Mouse (Mus musculus) kidney, embryonic 14.5 days (tissue): ENCODE measurements around the gene Setd7. TPM values are rescaled to one million over a fixed set of nuclear protein-coding genes. Genes with fewer than 3 reads are reported as not detected.

Source experiments
- ATAC-seq: fragments of 200-750 bp; cut with Nextera tagmentation; 2 replicates; pipeline ENCODE4 v1.8.0; 2017; ENCODE audit warnings: moderate number of reproducible peaks, mild to moderate bottlenecking, moderate TSS enrichment, moderate library complexity; ENCODE audit not compliant: low FRiP score, low TSS enrichment
- H3K27ac ChIP-seq: fragments of 300-500 bp; sonication (generic); 2 replicates; pipeline ENCODE4 v1.5.1; 2014; ENCODE audit warnings: low read depth, mild to moderate bottlenecking, low read length, moderate library complexity, mixed read lengths
- H3K27me3 ChIP-seq: fragments of 300-500 bp; sonication (generic); 2 replicates; pipeline ENCODE4 v1.6.1; 2014; ENCODE audit warnings: mild to moderate bottlenecking, low read length; ENCODE audit not compliant: control insufficient read depth, insufficient read depth
- H3K36me3 ChIP-seq: fragments of 300-500 bp; sonication (generic); 2 replicates; pipeline ENCODE4 v1.6.1; 2014; ENCODE audit warnings: low read length, mixed read lengths; ENCODE audit not compliant: control insufficient read depth, insufficient read depth
- H3K4me1 ChIP-seq: fragments of 300-500 bp; sonication (generic); 2 replicates; pipeline ENCODE4 v1.6.1; 2014; ENCODE audit warnings: low read length, mixed read lengths; ENCODE audit not compliant: control insufficient read depth, insufficient read depth
- H3K4me2 ChIP-seq: fragments of 300-500 bp; sonication (generic); replicated peaks from 2 replicates; pipeline ENCODE4 v1.6.1; 2014; ENCODE audit warnings: low read depth, mild to moderate bottlenecking, low read length
- H3K4me3 ChIP-seq: fragments of 300-500 bp; sonication (generic); 2 replicates; pipeline ENCODE4 v1.5.1; 2014; ENCODE audit warnings: mild to moderate bottlenecking, low read length
- H3K9ac ChIP-seq: fragments of 300-500 bp; sonication (generic); 2 replicates; pipeline ENCODE4 v1.6.1; 2014; ENCODE audit warnings: low read depth, mild to moderate bottlenecking, low read length, moderate library complexity
- H3K9me3 ChIP-seq: fragments of 300-500 bp; sonication (generic); 2 replicates; pipeline ENCODE4 v1.6.1; 2016; ENCODE audit warnings: low read length; ENCODE audit not compliant: control insufficient read depth
- WGBS: fragments of 180-500 bp; shearing (Covaris S2); extraction: QIAGEN DNeasy Blood & Tissue Kit; methylation state at CpG from one replicate; pipeline ENCODE4 v1.1.7; 2014; 5-methylcytosine and 5-hydroxymethylcytosine counted together
- polyA plus RNA-seq: library from polyadenylated mRNA; unstranded; fragments of >200 nt; fragmentation: Nextera tagmentation; extraction: Ambion mirVana; gene quantifications from 2 replicates; pipeline ENCODE4 v1.2.1, GENCODE M21; 2014

Setd7 gene
- polyA plus RNA-seq, 1 experiment from 2014 or later = 4.7 TPM

DNA sequence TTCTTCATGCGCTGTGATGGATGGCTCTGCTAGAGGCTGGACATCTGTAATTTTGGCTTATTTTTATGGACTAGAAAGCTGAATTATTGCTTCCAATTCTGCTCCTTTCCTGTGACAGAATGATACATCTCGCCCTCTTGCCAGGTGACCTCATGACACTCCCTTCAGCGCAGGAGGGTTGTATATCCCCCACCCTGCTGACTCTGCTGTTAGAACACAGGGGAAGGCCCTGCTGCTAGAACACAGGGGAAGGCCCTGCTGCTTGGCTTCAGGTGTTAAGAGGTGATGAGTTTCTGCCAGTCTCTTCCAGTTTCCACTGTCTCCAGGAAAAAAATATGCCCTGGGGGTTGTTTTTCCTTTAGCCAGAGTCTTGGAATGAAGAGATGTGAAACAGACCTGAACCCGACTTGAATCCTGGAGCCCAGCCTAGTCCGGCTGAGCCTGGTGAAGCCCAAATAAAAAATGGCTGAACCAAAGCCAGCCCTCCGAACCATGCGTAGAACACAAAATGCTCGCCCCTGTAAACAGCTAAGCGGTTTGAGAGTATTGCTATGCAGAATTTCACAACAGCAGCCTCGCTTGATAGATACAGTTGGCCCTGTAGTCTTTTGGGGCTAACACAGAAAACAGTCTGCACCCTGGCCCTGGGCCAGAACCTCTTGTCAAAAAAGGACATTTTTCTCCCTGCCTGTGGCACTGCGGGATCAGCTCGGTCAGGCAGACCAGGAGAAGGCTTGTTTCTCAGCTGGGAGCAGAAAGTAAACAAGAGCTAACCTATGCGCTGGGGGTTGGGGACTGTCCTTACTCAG lies 29.0 kb downstream of the Setd7 start:
- H3K4me1 ChIP-seq = peaks cover 24% of the 10 kb centered on the region
- no peaks in the 10 kb centered on the region for H3K27me3 ChIP-seq
- 37% methylated on average over 13 of the region's 13 CpGs for WGBS
- H3K9me3 ChIP-seq = no peaks in the 10 kb centered on the region
- no peak overlapping the region for H3K9ac ChIP-seq
- H3K4me2 ChIP-seq = no peak overlapping the region
- H3K4me3 ChIP-seq = no peak overlapping the region
- H3K36me3 ChIP-seq = peaks cover 58% of the 10 kb centered on the region
- H3K27ac ChIP-seq = peak overlapping the region; percentile 73
- ATAC-seq = peak; percentile 90

DNA sequence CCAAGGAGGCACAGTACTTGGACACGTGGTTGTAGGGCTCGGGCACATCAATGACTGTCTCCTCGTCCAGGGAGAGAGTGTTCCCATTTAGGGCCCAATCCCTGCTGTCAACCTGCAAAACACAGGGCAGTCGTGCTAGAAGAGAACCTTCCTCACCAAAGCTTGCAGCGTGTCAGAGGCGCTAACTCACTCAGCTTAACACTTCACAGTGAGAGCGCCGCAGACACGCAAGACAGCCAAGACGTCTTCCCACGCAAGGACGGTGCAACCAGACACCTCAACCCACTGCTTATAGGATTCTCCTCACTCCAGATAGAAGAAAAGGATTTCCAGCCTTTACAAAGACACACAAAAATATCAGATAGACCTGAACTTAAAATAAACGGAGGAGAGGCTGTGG lies 33.8 kb downstream of the Setd7 start:
- WGBS = 82% methylated on average over 13 of the region's 13 CpGs
- no peak overlapping the region for H3K27ac ChIP-seq
- H3K4me2 ChIP-seq = no peak overlapping the region
- no peak for ATAC-seq
- H3K4me1 ChIP-seq = peaks cover 8% of the 10 kb centered on the region; the same call in 1 of the 2 replicates
- no peak overlapping the region for H3K9ac ChIP-seq
- no peaks in the 10 kb centered on the region for H3K27me3 ChIP-seq
- no peak overlapping the region for H3K4me3 ChIP-seq
- H3K9me3 ChIP-seq = no peaks in the 10 kb centered on the region
- peaks cover 68% of the 10 kb centered on the region for H3K36me3 ChIP-seq

DNA sequence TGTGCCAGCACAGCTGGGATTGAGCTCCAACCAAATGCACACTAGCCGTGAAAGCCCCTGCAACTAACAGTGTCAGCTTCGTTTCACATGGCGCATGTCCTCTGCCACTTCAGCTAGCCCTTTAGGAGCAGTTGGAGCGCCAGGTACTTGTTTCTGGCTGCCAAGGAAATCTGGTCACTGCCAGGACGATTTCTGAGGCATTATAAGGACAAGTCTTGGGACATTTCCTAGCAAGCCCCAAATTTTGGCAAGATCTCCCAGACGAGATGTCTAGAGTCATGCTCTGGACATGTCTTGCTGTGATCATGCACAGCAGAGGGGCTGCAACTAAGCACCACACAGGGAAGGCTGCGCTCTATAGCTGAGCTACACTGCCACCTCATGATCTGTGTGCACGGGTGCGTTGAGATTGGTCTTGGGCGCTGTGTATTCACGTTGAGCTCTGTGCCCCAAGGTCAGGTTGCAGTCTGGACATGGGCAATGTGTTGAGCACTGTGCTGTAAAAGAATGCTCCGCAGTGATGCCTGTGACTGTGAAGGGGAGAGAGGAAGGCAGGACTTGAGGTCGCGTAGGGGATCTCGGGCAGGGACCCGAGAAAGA lies 35.4 kb downstream of the Setd7 start:
- peaks cover 62% of the 10 kb centered on the region for H3K36me3 ChIP-seq
- ATAC-seq = no peak

DNA sequence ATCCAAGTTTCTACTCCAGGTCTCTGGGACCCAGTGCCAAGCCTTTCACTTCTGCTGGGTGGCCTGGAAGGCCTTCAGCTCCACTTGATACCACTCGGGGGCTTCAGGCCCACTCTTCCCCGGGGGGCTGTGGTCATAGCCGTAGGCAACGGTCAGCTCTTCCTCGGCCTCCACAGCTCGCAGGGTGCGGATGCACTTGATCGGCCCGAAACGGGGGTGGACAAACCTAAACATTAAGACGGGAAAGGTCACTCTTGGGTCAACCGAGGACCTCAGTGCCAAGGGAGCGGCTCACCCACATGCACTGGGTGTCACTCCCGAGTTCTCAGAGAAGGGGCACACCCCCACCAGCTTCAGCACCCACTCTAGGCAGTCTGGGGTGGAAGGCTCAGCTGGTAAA lies 39.4 kb downstream of the Setd7 start:
- 66% methylated on average over 14 of the region's 14 CpGs for WGBS
- Histone ChIP-seq H3K9me3 (no peaks in the 10 kb centered on the region), H3K36me3 (peaks cover 35% of the 10 kb centered on the region), H3K4me3 (no peak overlapping the region), H3K27me3 (no peaks in the 10 kb centered on the region), H3K4me2 (no peak overlapping the region), H3K27ac (no peak overlapping the region), H3K4me1 (0 out of 2 replicates have a peak, but pooled peaks cover 6% of the 10 kb centered on the region), H3K9ac (no peak overlapping the region)
- ATAC-seq = 0 out of 2 replicates have a peak, but pooled peaks have one; percentile 35

More for the DNA sequence above, 35.4 kb downstream of the Setd7 start:
- H3K9ac ChIP-seq = no peak overlapping the region
- no peak overlapping the region for H3K27ac ChIP-seq
- no peak overlapping the region for H3K4me3 ChIP-seq
- no peaks in the 10 kb centered on the region for H3K4me1 ChIP-seq
- no peaks in the 10 kb centered on the region for H3K9me3 ChIP-seq
- H3K27me3 ChIP-seq = no peaks in the 10 kb centered on the region
- 84% methylated on average over 16 of the region's 16 CpGs for WGBS
- H3K4me2 ChIP-seq = no peak overlapping the region

DNA sequence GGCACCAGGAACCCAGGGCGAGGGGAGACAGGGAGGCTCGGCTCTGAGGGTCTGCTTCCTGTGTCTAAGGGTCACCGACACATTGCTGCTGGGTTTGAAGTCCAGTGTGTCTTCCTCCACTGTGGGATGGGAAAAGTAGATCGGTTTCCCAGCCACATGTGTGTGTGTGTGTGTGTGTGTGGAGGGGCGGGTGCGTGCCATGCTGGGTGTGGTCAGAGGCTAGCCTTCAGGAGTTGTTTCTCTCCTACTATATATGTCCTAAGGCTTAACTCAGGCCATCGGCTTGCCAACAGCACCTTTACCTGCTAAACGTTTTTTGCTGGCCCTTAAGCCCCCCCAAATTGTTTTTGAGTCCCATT lies 41.9 kb downstream of the Setd7 start:
- ATAC-seq = peak; percentile 28; the same call in 1 of the 2 replicates
- WGBS = 67% methylated on average over 8 of the region's 8 CpGs
- H3K4me3 ChIP-seq = no peak overlapping the region

DNA sequence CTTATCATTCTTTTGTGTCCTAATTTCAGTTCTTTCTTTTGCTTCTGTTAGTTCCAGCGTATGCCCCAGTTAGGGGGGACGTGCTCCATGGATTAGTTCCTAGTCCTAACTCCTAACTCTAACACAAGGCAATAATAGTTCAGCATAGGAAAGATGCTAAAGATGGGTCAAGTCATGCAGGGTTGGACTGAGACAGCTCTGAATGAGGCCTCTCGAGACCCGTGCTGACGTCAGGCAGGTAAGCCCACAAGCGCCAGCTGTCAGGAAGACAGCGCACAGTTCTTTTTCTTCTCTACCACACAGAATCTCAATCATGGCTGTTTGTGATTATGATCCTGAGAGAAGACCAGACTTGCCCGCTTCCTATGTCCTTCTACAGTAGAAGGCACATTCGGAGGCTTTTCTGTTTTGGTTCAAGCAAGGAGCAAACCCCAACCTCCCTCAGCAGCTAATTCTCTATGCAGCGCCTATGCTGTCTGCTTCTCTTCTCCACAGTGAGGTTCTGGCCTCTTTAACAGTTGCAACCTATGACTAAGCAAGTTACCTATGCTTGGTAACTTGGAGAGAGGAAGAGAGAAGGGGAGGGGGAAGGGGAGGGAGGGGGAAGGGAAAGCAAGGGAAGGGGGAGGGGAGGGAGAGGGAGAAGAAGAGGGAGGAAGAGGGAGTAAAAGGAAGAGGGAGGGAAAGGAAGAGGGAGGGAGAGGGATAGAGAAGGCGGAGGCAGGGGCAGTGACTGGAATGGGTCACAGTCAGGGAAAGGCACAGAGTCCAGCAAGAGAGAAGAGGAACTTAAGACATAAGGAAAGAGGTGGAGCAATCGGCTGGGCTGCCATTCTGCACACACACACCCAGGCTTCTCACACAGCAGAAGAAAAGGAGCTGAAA lies 42.6 kb downstream of the Setd7 start:
- H3K4me1 ChIP-seq = 0 out of 2 replicates have a peak, but pooled peaks cover 6% of the 10 kb centered on the region
- ATAC-seq = peak; percentile 32; the same call in 1 of the 2 replicates
- peak overlapping the region; percentile 42; the same call in 1 of the 2 replicates for H3K27ac ChIP-seq
- H3K9ac ChIP-seq = no peak overlapping the region
- WGBS = 72% methylated on average over 12 of the region's 12 CpGs
- H3K36me3 ChIP-seq = peaks cover 14% of the 10 kb centered on the region; the same call in 1 of the 2 replicates
- H3K4me2 ChIP-seq = no peak overlapping the region
- H3K9me3 ChIP-seq = no peaks in the 10 kb centered on the region
- no peaks in the 10 kb centered on the region for H3K27me3 ChIP-seq
- H3K4me3 ChIP-seq = no peak overlapping the region

More for the DNA sequence above, 41.9 kb downstream of the Setd7 start:
- peak overlapping the region; percentile 42; the same call in 1 of the 2 replicates for H3K27ac ChIP-seq
- no peaks in the 10 kb centered on the region for H3K27me3 ChIP-seq
- H3K4me1 ChIP-seq = 0 out of 2 replicates have a peak, but pooled peaks cover 6% of the 10 kb centered on the region
- H3K36me3 ChIP-seq = peaks cover 21% of the 10 kb centered on the region; the same call in 1 of the 2 replicates
- H3K9ac ChIP-seq = no peak overlapping the region
- H3K9me3 ChIP-seq = no peaks in the 10 kb centered on the region
- H3K4me2 ChIP-seq = no peak overlapping the region

DNA sequence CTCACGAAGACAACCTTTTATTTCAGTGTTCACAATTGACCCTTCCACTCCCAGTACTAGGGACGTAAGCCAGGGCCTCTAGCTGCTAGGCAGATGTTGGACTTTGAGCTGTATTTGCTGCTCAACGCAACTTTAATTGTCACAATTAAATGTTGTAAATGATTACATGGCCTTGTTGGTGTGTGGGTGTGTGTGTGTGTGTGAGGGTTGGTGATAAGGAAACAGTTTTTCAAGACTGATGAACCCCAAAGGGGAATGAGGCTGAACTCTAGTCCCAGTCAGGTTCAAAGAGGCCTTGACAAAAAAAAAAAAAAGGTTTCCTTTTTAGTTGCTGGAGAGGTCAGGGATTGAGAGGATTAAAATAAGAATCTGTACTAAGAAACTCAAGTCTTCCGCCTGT lies 43.2 kb downstream of the Setd7 start:
- Histone ChIP-seq H3K27ac (no peak overlapping the region), H3K4me3 (no peak overlapping the region), H3K9ac (no peak overlapping the region), H3K27me3 (no peaks in the 10 kb centered on the region), H3K4me1 (0 out of 2 replicates have a peak, but pooled peaks cover 6% of the 10 kb centered on the region), H3K36me3 (peaks cover 8% of the 10 kb centered on the region; the same call in 1 of the 2 replicates), H3K4me2 (no peak overlapping the region), H3K9me3 (no peaks in the 10 kb centered on the region)
- 74% methylated on average over 4 of the region's 4 CpGs for WGBS
- ATAC-seq = no peak

DNA sequence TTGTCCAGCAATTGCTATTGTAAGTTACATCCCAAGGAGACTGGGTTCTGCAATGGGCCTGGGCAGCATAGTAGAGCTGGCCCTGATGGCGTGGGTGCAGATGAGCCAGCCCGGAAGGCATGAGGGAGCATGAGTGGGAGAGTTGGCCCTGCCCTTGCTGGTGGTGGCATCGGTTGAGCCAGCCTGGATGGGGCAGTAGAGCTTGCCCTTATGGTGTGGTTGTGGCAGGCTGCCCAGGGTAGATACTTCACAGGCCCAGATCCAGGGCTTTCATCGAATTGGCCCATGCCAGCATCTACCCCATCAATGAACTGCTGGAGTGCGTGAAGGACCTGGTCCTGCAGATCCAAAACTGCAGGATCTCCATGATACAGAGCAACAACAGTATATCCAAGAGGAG lies 48.7 kb downstream of the Setd7 start:
- H3K27me3 ChIP-seq = no peaks in the 10 kb centered on the region
- H3K4me2 ChIP-seq = no peak overlapping the region
- no peaks in the 10 kb centered on the region; the same call in 1 of the 2 replicates for H3K36me3 ChIP-seq
- H3K4me3 ChIP-seq = no peak overlapping the region
- H3K9ac ChIP-seq = no peak overlapping the region
- no peak for ATAC-seq
- H3K9me3 ChIP-seq = no peaks in the 10 kb centered on the region
- WGBS = 96% methylated on average over 5 of the region's 5 CpGs
- H3K4me1 ChIP-seq = no peaks in the 10 kb centered on the region
- H3K27ac ChIP-seq = no peak overlapping the region
